9 mouse cellular contexts compared by ENCODE assay signal in the genomic region with DNA sequence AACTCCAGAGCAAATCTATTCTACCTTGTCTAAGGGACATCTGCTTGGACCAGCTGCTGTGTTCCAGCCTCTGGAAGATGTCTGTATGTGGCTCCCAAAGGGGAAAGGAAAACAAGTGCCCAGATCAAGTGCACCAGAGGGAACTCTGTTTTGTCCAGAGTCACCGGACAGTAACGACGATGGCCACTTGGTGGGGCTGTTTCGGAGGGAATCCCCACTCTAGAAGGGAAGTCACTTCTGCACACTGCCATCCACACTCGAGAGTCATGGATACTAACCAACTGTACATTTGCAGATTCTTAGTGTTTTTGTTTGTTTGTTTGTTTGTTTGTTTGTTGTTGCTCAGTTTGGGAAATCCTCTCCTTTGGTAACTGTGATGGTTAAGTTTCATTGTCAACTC. TPM values are rescaled to one million over a fixed set of nuclear protein-coding genes. Genes with fewer than 3 reads are reported as not detected.
A peak's percentile ranks its signal among the peaks of the same experiment; 100 is the strongest.
DNase-seq lines count a peak whose midpoint lies in the region; ATAC-seq and TF ChIP-seq lines count a peak whose summit lies in the region.
"Had no signal": no experiment of that assay in that cellular context is flagged by ENCODE, and none has a peak within 500 bp of the region (broad histone marks: within the 10 kb centered on the region; RNA-seq: fewer than 3 reads in every experiment).

No protein-coding gene starts in this region.

- no peak for TF ChIP-seq POLR2A in ES-Bruce4 (IDR thresholded peaks at IDR 0.05; ENCODE audit: insufficient read depth, low read length)

- no peak overlapping the region for H3K4me2 ChIP-seq in kidney, postnatal 0 days (ENCODE audit: low read length)
- H3K4me2 ChIP-seq: embryonic facial prominence, embryonic 13.5 days had no signal

- no peak for ATAC-seq in kidney, postnatal 0 days (replicated peaks; ENCODE audit: low FRiP score, low read depth)
- ATAC-seq in common myeloid progenitor, adult 5-6 weeks (replicated peaks; ENCODE audit: low read depth, poor library complexity, severe bottlenecking): peak; percentile 59; the same call in 1 of the 2 replicates

- TF ChIP-seq CTCF in kidney, postnatal 0 days (IDR thresholded peaks at IDR 0.05; ENCODE audit: low read depth): peak; percentile 65
- TF ChIP-seq CTCF in ES-Bruce4 (IDR thresholded peaks at IDR 0.05; ENCODE audit: low read depth, low read length): peak; percentile 82

- no peak overlapping the region for H3K9ac ChIP-seq in kidney, postnatal 0 days (ENCODE audit: low read depth, low read length)
- H3K9ac ChIP-seq in ES-Bruce4 (ENCODE audit: low read depth, poor library complexity, severe bottlenecking): no peak overlapping the region
- H3K9ac ChIP-seq: embryonic facial prominence, embryonic 13.5 days had no signal

- peak; percentile 38 for DNase-seq in kidney, postnatal 0 days (ENCODE audit: low spot score)
- DNase-seq in kidney, adult 11 months: no peak
- peak; percentile 18 to 37 for DNase-seq in B cell, adult 2 months
- peak; percentile 45 for DNase-seq in lung, postnatal 36 days
- DNase-seq in c-Kit-positive CD71-positive TER-119-positive erythroid progenitor cells, embryonic 14.5 days (ENCODE audit: low spot score): no peak
- DNase-seq in hindbrain, embryonic 10.5 days (ENCODE audit: low spot score): no peak

- H3K4me1 ChIP-seq in kidney, postnatal 0 days (replicated peaks; ENCODE audit: insufficient read depth, low read length): no peaks in the 10 kb centered on the region
- H3K4me1 ChIP-seq in ES-Bruce4 (ENCODE audit: control insufficient read depth, insufficient read depth, low read length): no peaks in the 10 kb centered on the region
- peaks cover 8% of the 10 kb centered on the region for H3K4me1 ChIP-seq in hindbrain, embryonic 10.5 days (replicated peaks)

- no peaks in the 10 kb centered on the region for H3K27me3 ChIP-seq in kidney, postnatal 0 days (ENCODE audit: insufficient read depth, low read length)
- 0 out of 2 replicates have a peak, but pooled peaks cover 2% of the 10 kb centered on the region for H3K27me3 ChIP-seq in ES-Bruce4 (ENCODE audit: control insufficient read depth, insufficient read depth, low read length, poor library complexity, severe bottlenecking)
- no peaks in the 10 kb centered on the region for H3K27me3 ChIP-seq in hindbrain, embryonic 10.5 days (ENCODE audit: insufficient read depth, poor library complexity, severe bottlenecking)
- H3K27me3 ChIP-seq: embryonic facial prominence, embryonic 13.5 days had no signal

- 44% methylated on average over 5 of the region's 5 CpGs for WGBS in kidney, postnatal 0 days
- 53% methylated on average over 5 of the region's 5 CpGs for WGBS in hindbrain, embryonic 10.5 days

- no peaks in the 10 kb centered on the region for H3K9me3 ChIP-seq in kidney, postnatal 0 days (replicated peaks; ENCODE audit: low read length)
- peaks cover 10% of the 10 kb centered on the region for H3K9me3 ChIP-seq in ES-Bruce4 (replicated peaks; ENCODE audit: control insufficient read depth, insufficient read depth, low read length, poor library complexity, severe bottlenecking)
- 0 out of 2 replicates have a peak, but pooled peaks cover 2% of the 10 kb centered on the region for H3K9me3 ChIP-seq in hindbrain, embryonic 10.5 days

- TF ChIP-seq EP300 in ES-Bruce4 (IDR thresholded peaks at IDR 0.05; ENCODE audit: insufficient read depth, low read depth, low read length): no peak

- no peaks in the 10 kb centered on the region for H3K36me3 ChIP-seq in kidney, postnatal 0 days (ENCODE audit: insufficient read depth, low read length)
- no peaks in the 10 kb centered on the region for H3K36me3 ChIP-seq in ES-Bruce4 (ENCODE audit: control insufficient read depth, insufficient read depth, low read length, poor library complexity, severe bottlenecking)
- no peaks in the 10 kb centered on the region for H3K36me3 ChIP-seq in hindbrain, embryonic 10.5 days
- H3K36me3 ChIP-seq: embryonic facial prominence, embryonic 13.5 days had no signal

- H3K4me3 ChIP-seq in kidney, postnatal 0 days (replicated peaks; ENCODE audit: low read depth, low read length): no peak overlapping the region
- H3K4me3 ChIP-seq in ES-Bruce4 (ENCODE audit: low read depth, low read length): no peak overlapping the region
- no peak overlapping the region for H3K4me3 ChIP-seq in hindbrain, embryonic 10.5 days
- H3K4me3 ChIP-seq: embryonic facial prominence, embryonic 13.5 days had no signal

- H3K27ac ChIP-seq in kidney, postnatal 0 days: no peak overlapping the region
- H3K27ac ChIP-seq in ES-Bruce4 (ENCODE audit: insufficient read depth, low read length): no peak overlapping the region
- H3K27ac ChIP-seq in hindbrain, embryonic 10.5 days: no peak overlapping the region
- H3K27ac ChIP-seq: embryonic facial prominence, embryonic 13.5 days had no signal

RNA-seq across cellular contexts. Expression of a gene that starts 4.5 kb away (rescaled TPM):
- 23.0 and 29.2 TPM in 2 replicates for polyA plus RNA-seq in kidney, postnatal 0 days (2015; fragmentation: Nextera tagmentation; extraction: Ambion mirVana)
- polyA plus RNA-seq in ES-Bruce4 (2011; ENCODE audit: insufficient read depth, insufficient read length, low read depth, missing spikeins): 0.61 TPM in 1 of 2 replicates, not detected in the other
- not detected in 2 replicates for total RNA-seq in common myeloid progenitor, adult 5-6 weeks (2017)
- polyA plus RNA-seq in hindbrain, embryonic 10.5 days (2016; fragmentation: Nextera tagmentation; extraction: Ambion mirVana): not detected in 2 replicates

RNA-seq across cellular contexts. Expression of a gene that starts 23.8 kb away (rescaled TPM):
- polyA plus RNA-seq in kidney, postnatal 0 days (2015; fragmentation: Nextera tagmentation; extraction: Ambion mirVana): 3.5 and 4.1 TPM in 2 replicates
- polyA plus RNA-seq in ES-Bruce4 (2011; ENCODE audit: insufficient read depth, insufficient read length, low read depth, missing spikeins): 0.22 and 0.30 TPM in 2 replicates
- total RNA-seq in common myeloid progenitor, adult 5-6 weeks (2017): 3.5 and 3.7 TPM in 2 replicates
- 0.84 and 1.0 TPM in 2 replicates for polyA plus RNA-seq in hindbrain, embryonic 10.5 days (2016; fragmentation: Nextera tagmentation; extraction: Ambion mirVana)

Comparison
In these comparisons a context has a peak if more than half of its experiments do, and no peak if none do; other contexts are left out.
1. DNase-seq: peak in kidney, postnatal 0 days (single experiment), B cell, adult 2 months (2 of 2) and lung, postnatal 36 days (single experiment); none in kidney, adult 11 months (single experiment), c-Kit-positive CD71-positive TER-119-positive erythroid progenitor cells, embryonic 14.5 days (single experiment) and hindbrain, embryonic 10.5 days (single experiment).
2. RNA of a gene that starts 4.5 kb away (polyA plus RNA-seq): 23.0 to 29.2 TPM in kidney, postnatal 0 days; 0.61 TPM in ES-Bruce4 and not detected in hindbrain, embryonic 10.5 days; every median in the first group is over 10 times any median in the second.